Comparison of ENCODE assay signal across 11 mouse cellular contexts in genomic region chr3:51517878-51518762, GRCm38 (mm10). TPM values are rescaled to one million over a fixed set of nuclear protein-coding genes. Genes with fewer than 3 reads are reported as not detected.
DNase-seq lines count a peak whose midpoint lies in the region; ATAC-seq and TF ChIP-seq lines count a peak whose summit lies in the region.
"Had no signal": no experiment of that assay in that cellular context is flagged by ENCODE, and none has a peak within 500 bp of the region (broad histone marks: within the 10 kb centered on the region; RNA-seq: fewer than 3 reads in every experiment).

No protein-coding gene starts in this region.

- DNase-seq in heart, postnatal 36 days: no peak
- DNase-seq in hindbrain, postnatal 0 days (ENCODE audit: low spot score): no peak
- no peak for DNase-seq in adrenal gland, adult 2 months
- DNase-seq: cerebellum, postnatal 14 days had no signal

- TF ChIP-seq CTCF in bone marrow, adult 2 months (IDR thresholded peaks at IDR 0.05; ENCODE audit: control insufficient read depth, insufficient read depth, low read length): no peak
- TF ChIP-seq CTCF in intestine, postnatal 0 days (IDR thresholded peaks at IDR 0.05; ENCODE audit: low read depth): no peak
- no peak for TF ChIP-seq CTCF in hindbrain, postnatal 0 days (IDR thresholded peaks at IDR 0.05; ENCODE audit: low read depth)

- intact Hi-C loops in heart, postnatal 36 days (cut with DNase I): no loop called here

- H3K4me3 ChIP-seq in heart, embryonic 12.5 days: no peak overlapping the region
- H3K4me3 ChIP-seq in bone marrow, adult 2 months (replicated peaks; ENCODE audit: control insufficient read depth, low read depth, low read length): peak overlapping the region; percentile 39
- H3K4me3 ChIP-seq in intestine, postnatal 0 days (ENCODE audit: low read depth, low read length): 0 out of 2 replicates have a peak overlapping the region, but pooled peaks have one; percentile 7
- H3K4me3 ChIP-seq in hindbrain, postnatal 0 days (ENCODE audit: low read length): no peak overlapping the region
- H3K4me3 ChIP-seq in midbrain, embryonic 16.5 days (ENCODE audit: low read depth, low read length): no peak overlapping the region
- H3K4me3 ChIP-seq: hindbrain, embryonic 15.5 days; neural tube, embryonic 15.5 days had no signal

- H3K9me3 ChIP-seq in heart, embryonic 12.5 days (replicated peaks): no peaks in the 10 kb centered on the region
- no peaks in the 10 kb centered on the region for H3K9me3 ChIP-seq in intestine, postnatal 0 days (ENCODE audit: control insufficient read depth)
- no peaks in the 10 kb centered on the region for H3K9me3 ChIP-seq in hindbrain, postnatal 0 days (ENCODE audit: low read length)
- H3K9me3 ChIP-seq in midbrain, embryonic 16.5 days (replicated peaks; ENCODE audit: control insufficient read depth, low read length, poor library complexity, severe bottlenecking): no peaks in the 10 kb centered on the region
- H3K9me3 ChIP-seq: hindbrain, embryonic 15.5 days; neural tube, embryonic 15.5 days had no signal

- peak; percentile 57; the same call in 1 of the 2 replicates for ATAC-seq in heart, embryonic 12.5 days (ENCODE audit: insufficient number of reproducible peaks, low FRiP score)
- ATAC-seq in intestine, postnatal 0 days: peak; percentile 82
- ATAC-seq in monocyte, adult 5-6 weeks (replicated peaks; ENCODE audit: insufficient number of reproducible peaks, low FRiP score, low TSS enrichment, poor library complexity, severe bottlenecking): peak; percentile 81
- no peak for ATAC-seq in hindbrain, postnatal 0 days
- ATAC-seq in midbrain, embryonic 16.5 days: no peak

- no peak overlapping the region for H3K4me2 ChIP-seq in heart, embryonic 12.5 days
- peak overlapping the region; percentile 44 for H3K4me2 ChIP-seq in intestine, postnatal 0 days (replicated peaks; ENCODE audit: low read depth)
- no peak overlapping the region for H3K4me2 ChIP-seq in hindbrain, postnatal 0 days (ENCODE audit: low read depth, low read length)
- H3K4me2 ChIP-seq in midbrain, embryonic 16.5 days (ENCODE audit: low read length): no peak overlapping the region
- H3K4me2 ChIP-seq: hindbrain, embryonic 15.5 days; neural tube, embryonic 15.5 days had no signal

- peaks cover 46% of the 10 kb centered on the region for H3K36me3 ChIP-seq in heart, embryonic 12.5 days
- H3K36me3 ChIP-seq in intestine, postnatal 0 days (ENCODE audit: control insufficient read depth, insufficient read depth): peaks cover 20% of the 10 kb centered on the region; the same call in 1 of the 2 replicates
- peaks cover 34% of the 10 kb centered on the region for H3K36me3 ChIP-seq in hindbrain, postnatal 0 days (ENCODE audit: insufficient read depth, low read length)
- H3K36me3 ChIP-seq in midbrain, embryonic 16.5 days (ENCODE audit: control insufficient read depth, insufficient read depth, low read length): peaks cover 14% of the 10 kb centered on the region

- peaks cover 6% of the 10 kb centered on the region; the same call in 1 of the 2 replicates for H3K4me1 ChIP-seq in heart, embryonic 12.5 days (replicated peaks)
- peaks cover 3% of the 10 kb centered on the region; the same call in 1 of the 2 replicates for H3K4me1 ChIP-seq in bone marrow, adult 2 months (ENCODE audit: control insufficient read depth, insufficient read depth, low read length)
- no peaks in the 10 kb centered on the region; the same call in 1 of the 2 replicates for H3K4me1 ChIP-seq in intestine, postnatal 0 days (replicated peaks; ENCODE audit: control insufficient read depth, insufficient read depth, low read length)
- H3K4me1 ChIP-seq in hindbrain, postnatal 0 days (ENCODE audit: insufficient read depth, low read length): no peaks in the 10 kb centered on the region
- no peaks in the 10 kb centered on the region for H3K4me1 ChIP-seq in midbrain, embryonic 16.5 days (ENCODE audit: control insufficient read depth, insufficient read depth, low read length)
- H3K4me1 ChIP-seq: hindbrain, embryonic 15.5 days; neural tube, embryonic 15.5 days had no signal

- 75% methylated on average over 12 of the region's 12 CpGs for WGBS in heart, embryonic 12.5 days
- WGBS in bone marrow, adult 2 months: 27% methylated on average over 12 of the region's 12 CpGs
- WGBS in intestine, postnatal 0 days: 36% methylated on average over 12 of the region's 12 CpGs
- WGBS in hindbrain, postnatal 0 days: 80% methylated on average over 12 of the region's 12 CpGs
- 72% methylated on average over 12 of the region's 12 CpGs for whole genome bisulfite sequencing in midbrain, embryonic 16.5 days

- no peak overlapping the region; the same call in 1 of the 2 replicates for H3K27ac ChIP-seq in heart, embryonic 12.5 days (ENCODE audit: poor library complexity, severe bottlenecking)
- peak overlapping the region; percentile 81 for H3K27ac ChIP-seq in bone marrow, adult 2 months (ENCODE audit: control insufficient read depth, insufficient read depth, low read depth, low read length, poor library complexity)
- H3K27ac ChIP-seq in intestine, postnatal 0 days (ENCODE audit: low read depth, low read length): peak overlapping the region; percentile 95
- no peak overlapping the region for H3K27ac ChIP-seq in hindbrain, postnatal 0 days
- H3K27ac ChIP-seq in midbrain, embryonic 16.5 days (ENCODE audit: low read length): no peak overlapping the region
- H3K27ac ChIP-seq: hindbrain, embryonic 15.5 days; neural tube, embryonic 15.5 days had no signal

- no peak for TF ChIP-seq POLR2A in bone marrow, adult 2 months (IDR thresholded peaks at IDR 0.05; ENCODE audit: borderline replicate concordance, control insufficient read depth, low read depth, low read length)

- no peaks in the 10 kb centered on the region for H3K27me3 ChIP-seq in heart, embryonic 12.5 days (replicated peaks)
- H3K27me3 ChIP-seq in intestine, postnatal 0 days (replicated peaks; ENCODE audit: control insufficient read depth, insufficient read depth, low read length): no peaks in the 10 kb centered on the region
- H3K27me3 ChIP-seq in hindbrain, postnatal 0 days (ENCODE audit: insufficient read depth, low read length): no peaks in the 10 kb centered on the region
- H3K27me3 ChIP-seq in midbrain, embryonic 16.5 days (ENCODE audit: control insufficient read depth, insufficient read depth, low read depth, low read length): no peaks in the 10 kb centered on the region
- H3K27me3 ChIP-seq: hindbrain, embryonic 15.5 days; neural tube, embryonic 15.5 days had no signal

- no peak overlapping the region; the same call in 1 of the 2 replicates for H3K9ac ChIP-seq in heart, embryonic 12.5 days
- H3K9ac ChIP-seq in intestine, postnatal 0 days (ENCODE audit: low read depth, low read length): peak overlapping the region; percentile 31; the same call in 1 of the 2 replicates
- H3K9ac ChIP-seq in hindbrain, postnatal 0 days (replicated peaks; ENCODE audit: low read length): no peak overlapping the region
- H3K9ac ChIP-seq in midbrain, embryonic 16.5 days (ENCODE audit: low read depth, low read length): no peak overlapping the region
- H3K9ac ChIP-seq: hindbrain, embryonic 15.5 days; neural tube, embryonic 15.5 days had no signal

RNA-seq across cellular contexts. Expression of gene Rab33b, which starts 34.4 kb away (rescaled TPM):
- 16.7 and 17.4 TPM in 2 replicates for polyA plus RNA-seq in heart, embryonic 12.5 days (2016; fragmentation: Nextera tagmentation; extraction: Ambion mirVana)
- total RNA-seq in heart, postnatal 36 days (2021): 10 to 100 TPM; 10.8 to 11.5 TPM
- polyA plus RNA-seq in bone marrow, adult 2 months (2011; ENCODE audit: insufficient read depth, insufficient read length, low replicate concordance, missing spikeins): 4.3 and 12.3 TPM in 2 replicates
- 16.3 and 17.8 TPM in 2 replicates for polyA plus RNA-seq in intestine, postnatal 0 days (2015; fragmentation: Nextera tagmentation; extraction: Ambion mirVana)
- 34.2 to 41.6 TPM (median 36.8 TPM) in 3 replicates for total RNA-seq in monocyte, adult 5-6 weeks (2017)
- total RNA-seq in hindbrain, postnatal 0 days (2014; rRNA removed): 30.2 and 32.4 TPM in 2 replicates
- 31.8 and 33.2 TPM in 2 replicates for polyA plus RNA-seq in hindbrain, postnatal 0 days (2015; fragmentation: Nextera tagmentation; extraction: Ambion mirVana)
- 10 to 100 TPM; 12.3 to 13.5 TPM for total RNA-seq in adrenal gland, adult 2 months (2021)
- polyA plus RNA-seq in adrenal gland, adult 2 months (2012; rRNA removed): 7.6 and 9.4 TPM in 2 replicates
- 33.6 and 33.7 TPM in 2 replicates for polyA plus RNA-seq in midbrain, embryonic 16.5 days (2015; fragmentation: Nextera tagmentation; extraction: Ambion mirVana)

RNA-seq across cellular contexts. Expression of gene Setd7, which starts 42.6 kb away (rescaled TPM):
- polyA plus RNA-seq in heart, embryonic 12.5 days (2016; fragmentation: Nextera tagmentation; extraction: Ambion mirVana): 3.6 and 4.1 TPM in 2 replicates
- 10 to 100 TPM; 57.2 to 62.0 TPM for total RNA-seq in heart, postnatal 36 days (2021)
- 5.5 and 12.0 TPM in 2 replicates for polyA plus RNA-seq in bone marrow, adult 2 months (2011; ENCODE audit: insufficient read depth, insufficient read length, low replicate concordance, missing spikeins)
- polyA plus RNA-seq in intestine, postnatal 0 days (2015; fragmentation: Nextera tagmentation; extraction: Ambion mirVana): 1.6 and 1.9 TPM in 2 replicates
- 17.5 to 30.9 TPM (median 24.9 TPM) in 3 replicates for total RNA-seq in monocyte, adult 5-6 weeks (2017)
- total RNA-seq in hindbrain, postnatal 0 days (2014; rRNA removed): 10.1 and 20.6 TPM in 2 replicates
- polyA plus RNA-seq in hindbrain, postnatal 0 days (2015; fragmentation: Nextera tagmentation; extraction: Ambion mirVana): 2.4 and 2.5 TPM in 2 replicates
- 10 to 100 TPM; 37.2 to 53.2 TPM for total RNA-seq in adrenal gland, adult 2 months (2021)
- polyA plus RNA-seq in adrenal gland, adult 2 months (2012; rRNA removed): 14.2 and 17.6 TPM in 2 replicates
- polyA plus RNA-seq in midbrain, embryonic 16.5 days (2015; fragmentation: Nextera tagmentation; extraction: Ambion mirVana): 2.6 and 2.7 TPM in 2 replicates

Comparison
In these comparisons a context has a peak if more than half of its experiments do, and no peak if none do; other contexts are left out.
1. ATAC-seq: peak in heart, embryonic 12.5 days (single experiment), intestine, postnatal 0 days (single experiment) and monocyte, adult 5-6 weeks (single experiment); none in hindbrain, postnatal 0 days (single experiment) and midbrain, embryonic 16.5 days (single experiment).
2. H3K27ac ChIP-seq: peak in bone marrow, adult 2 months (single experiment) and intestine, postnatal 0 days (single experiment); none in heart, embryonic 12.5 days (single experiment), hindbrain, postnatal 0 days (single experiment) and midbrain, embryonic 16.5 days (single experiment).
3. H3K4me3 ChIP-seq: peak in bone marrow, adult 2 months (single experiment) and intestine, postnatal 0 days (single experiment); none in heart, embryonic 12.5 days (single experiment), hindbrain, postnatal 0 days (single experiment) and midbrain, embryonic 16.5 days (single experiment).